Mouse (Mus musculus) urinary bladder, adult 18-20 months (tissue): ENCODE measurements at regions not wholly inside any gene's neighbourhood (a gene's known extent, or its start where the extent isn't known, plus 50 kb on each side); places are given as distances from the start of the nearest gene placed in this dataset.

Source experiments
- DNase-seq, 2 experiments: peaks; one replicate each; pipeline ENCODE4 v3.0.0; 2022; ENCODE audit warnings: low spot score in 2 of 2, mixed read lengths in 2 of 2

DNA sequence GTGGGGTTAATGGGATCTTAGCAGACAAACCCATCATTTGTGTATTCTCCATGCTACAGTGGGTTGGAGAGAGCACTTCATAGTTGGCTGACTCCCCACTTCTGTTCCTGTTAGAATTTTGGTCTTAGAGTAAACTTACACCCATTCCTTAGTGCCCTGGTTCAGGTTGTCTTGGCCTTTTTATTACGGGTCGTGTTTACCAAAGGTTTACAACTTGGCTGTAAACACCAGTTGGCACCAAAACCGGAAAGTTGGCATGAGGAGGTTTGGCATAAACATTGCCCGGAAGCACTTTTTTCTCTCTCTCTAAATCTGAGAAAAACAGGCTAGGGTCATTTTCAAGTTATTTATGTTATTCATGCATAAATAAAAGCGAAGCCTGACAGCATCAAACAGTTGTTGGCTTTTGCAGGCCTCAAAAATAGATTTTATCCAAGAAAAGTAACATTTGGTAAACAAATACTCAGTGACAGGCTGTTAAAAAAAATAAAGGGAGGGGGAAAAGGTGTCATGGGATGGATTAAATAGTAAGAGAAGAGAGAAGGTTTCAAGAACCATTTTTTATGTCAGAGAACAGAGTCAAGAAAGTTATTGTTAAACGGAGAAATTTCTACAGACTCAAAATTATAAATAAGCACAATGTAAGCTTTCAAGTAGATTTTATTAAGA, 148.0 kb upstream of the Klf6 start:
- peak in 1 of 2 experiments; percentile 34 for DNase-seq

DNA sequence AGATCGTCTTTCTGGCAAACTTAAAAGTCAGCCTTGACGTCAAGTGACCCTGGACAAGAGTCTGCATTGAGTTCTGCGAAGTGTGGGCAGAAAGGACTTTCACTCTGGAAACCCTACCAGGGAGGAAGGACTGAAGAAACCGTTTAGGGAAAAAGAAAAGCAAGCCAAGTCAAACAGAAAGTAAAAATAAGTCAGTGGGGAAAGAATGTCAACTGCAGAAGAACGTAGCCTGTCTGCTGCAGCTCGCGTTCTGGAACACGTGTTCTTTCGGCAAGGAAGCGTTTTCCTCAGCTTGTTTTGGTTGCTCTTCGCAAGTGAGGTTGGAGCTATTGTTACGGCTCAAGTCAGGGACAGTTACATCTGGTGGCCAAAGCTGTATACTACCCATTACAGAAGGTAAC, 147.1 kb upstream of the Klf6 start:
- DNase-seq: peak; percentile 13 to 21

DNA sequence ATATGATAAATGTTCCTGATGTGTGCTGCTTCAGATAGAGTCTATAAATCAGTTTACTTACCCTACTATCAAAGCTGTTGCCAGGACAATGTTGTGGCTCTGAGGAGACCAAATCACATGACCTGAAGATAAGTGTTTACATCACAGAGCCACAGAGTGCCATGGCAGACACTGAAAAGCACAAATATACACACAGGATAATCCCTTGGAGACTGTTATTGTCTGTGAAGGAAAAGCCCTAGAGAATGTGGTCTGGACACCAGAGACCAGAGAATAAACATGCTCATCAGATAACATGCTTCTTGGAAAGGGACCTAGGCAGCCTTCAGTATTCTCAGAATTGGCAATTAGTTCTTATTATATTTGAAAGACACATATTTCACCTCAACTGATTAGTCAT, 146.5 kb upstream of the Klf6 start:
- no peak for DNase-seq

DNA sequence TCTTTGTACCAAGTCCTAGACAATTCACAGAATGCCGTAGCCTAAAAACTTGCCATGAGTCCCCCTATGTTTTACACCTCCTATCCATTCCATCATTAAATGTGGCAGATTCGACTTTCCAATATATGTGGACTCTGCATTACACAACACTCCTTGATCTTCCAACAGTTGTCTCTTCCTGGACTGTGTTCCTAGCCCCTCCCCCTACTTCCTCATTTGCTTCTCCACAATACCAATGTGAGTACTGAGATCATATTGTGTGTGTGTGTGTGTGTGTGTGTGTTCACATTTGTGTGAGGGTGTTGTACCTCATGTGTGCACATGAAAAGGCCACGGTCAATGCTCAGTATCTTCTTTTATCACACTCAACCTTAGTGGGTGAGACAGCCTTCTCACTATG, 144.5 kb upstream of the Klf6 start:
- no peak for DNase-seq

DNA sequence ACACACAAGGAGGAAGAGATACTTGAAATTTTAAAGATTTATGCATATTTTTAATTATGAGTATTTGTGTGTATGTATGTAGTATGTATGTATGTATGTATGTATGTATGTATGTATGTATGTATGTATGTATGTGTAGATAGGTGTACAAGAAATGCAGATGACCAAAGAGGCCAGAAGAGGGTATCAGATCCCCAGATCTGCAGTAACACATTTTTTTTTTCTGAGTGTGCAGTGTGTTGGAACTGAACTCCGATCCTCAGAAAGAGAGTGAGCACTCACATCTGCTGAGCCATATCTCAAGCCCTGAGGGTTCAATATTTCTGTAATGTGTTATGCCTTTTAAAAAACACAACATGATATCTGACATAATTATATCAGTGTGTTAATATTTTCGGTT, 138.0 kb upstream of the Klf6 start:
- DNase-seq: no peak

DNA sequence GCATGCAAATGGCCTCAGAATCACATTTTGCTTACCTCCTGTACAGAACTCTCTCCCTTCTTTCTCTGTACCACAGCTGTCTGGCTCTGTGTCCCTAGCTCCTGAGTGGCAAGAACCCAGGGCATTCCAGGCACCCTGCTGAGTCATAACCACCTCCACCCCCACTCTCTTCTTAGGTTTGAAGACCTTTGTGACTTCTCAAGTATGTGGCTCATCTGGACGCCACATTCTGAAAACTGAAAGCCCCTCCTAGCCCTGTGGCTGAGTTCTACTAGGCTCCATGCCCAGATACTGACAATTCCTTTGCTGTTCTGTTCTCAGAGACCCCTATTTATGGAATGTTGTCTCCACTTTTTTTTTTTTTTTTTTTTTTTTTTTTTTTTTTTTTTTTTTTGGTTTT, 136.9 kb upstream of the Klf6 start:
- DNase-seq: no peak

DNA sequence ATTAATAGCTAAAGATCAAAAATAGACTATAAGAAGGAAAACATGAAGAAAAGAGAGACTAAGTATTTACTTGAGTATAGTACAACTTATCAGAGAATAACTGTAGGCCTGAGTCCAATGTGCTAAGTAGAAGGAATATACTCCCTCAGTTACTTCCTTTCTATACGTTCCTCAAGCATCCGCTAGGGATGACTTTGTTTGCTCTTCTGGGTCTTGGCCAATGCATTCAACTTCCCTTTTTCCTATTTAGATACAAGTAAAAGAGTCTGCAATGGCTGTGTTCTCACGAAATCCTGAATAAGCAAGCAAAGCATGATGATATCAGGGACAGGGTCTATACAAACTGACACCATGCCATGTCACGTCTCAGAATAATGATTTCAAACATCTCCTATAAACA, 135.3 kb upstream of the Klf6 start:
- no peak for DNase-seq

DNA sequence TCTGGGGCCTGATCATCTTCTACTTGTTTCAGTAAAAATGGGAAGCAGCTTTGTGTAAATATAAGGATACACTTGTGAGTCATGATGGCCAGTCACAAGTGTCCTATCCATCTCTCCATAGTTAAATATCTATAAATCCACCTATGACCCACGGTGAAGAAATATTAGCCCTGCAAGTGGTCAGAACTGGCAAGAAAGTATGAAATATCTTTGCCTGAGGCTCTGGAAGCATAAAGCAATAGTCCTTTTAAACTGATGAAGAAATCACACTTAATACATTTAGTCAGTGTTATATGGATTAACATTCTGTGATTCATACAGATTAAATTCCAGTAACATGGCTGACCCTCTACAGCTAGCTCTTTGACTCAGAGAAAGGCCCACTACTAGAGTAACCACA, 134.8 kb upstream of the Klf6 start:
- DNase-seq: no peak

DNA sequence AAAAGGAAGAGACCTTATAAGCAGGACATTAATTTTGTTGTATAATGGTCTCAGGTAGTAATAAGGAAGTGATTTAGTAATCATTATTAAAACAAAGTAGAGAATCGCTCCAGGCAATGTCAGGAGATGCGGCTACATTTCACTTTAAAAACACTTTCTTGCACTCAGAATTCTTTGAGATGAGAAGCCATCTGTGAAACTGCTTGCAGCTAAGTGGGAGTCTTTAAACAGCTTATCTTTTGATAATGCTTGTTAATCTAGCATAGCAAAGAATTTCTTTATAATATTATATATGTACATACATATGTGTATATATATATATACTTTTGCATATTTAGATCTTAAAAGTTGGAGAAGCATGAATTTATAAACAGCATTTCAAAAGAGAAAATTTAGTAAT, 133.1 kb upstream of the Klf6 start:
- no peak for DNase-seq

DNA sequence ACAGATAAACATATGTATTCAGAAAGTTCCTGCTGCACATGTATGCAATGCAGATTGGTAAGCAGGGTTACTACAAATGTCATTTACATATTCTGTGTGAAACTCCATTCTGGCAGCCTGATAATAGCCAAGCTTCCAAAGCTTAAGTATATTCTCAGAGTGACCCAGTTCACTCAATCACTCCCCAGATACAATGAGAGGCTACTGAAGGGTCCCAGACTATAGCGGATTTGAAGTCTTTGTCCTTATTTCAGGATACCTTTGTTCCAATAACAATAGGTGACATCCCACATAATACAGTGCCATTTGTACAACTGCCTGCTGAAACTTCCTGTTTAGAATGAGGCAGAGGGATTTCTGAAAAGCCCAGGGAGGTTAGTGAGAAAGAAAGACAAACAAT, 132.5 kb upstream of the Klf6 start:
- DNase-seq: no peak

DNA sequence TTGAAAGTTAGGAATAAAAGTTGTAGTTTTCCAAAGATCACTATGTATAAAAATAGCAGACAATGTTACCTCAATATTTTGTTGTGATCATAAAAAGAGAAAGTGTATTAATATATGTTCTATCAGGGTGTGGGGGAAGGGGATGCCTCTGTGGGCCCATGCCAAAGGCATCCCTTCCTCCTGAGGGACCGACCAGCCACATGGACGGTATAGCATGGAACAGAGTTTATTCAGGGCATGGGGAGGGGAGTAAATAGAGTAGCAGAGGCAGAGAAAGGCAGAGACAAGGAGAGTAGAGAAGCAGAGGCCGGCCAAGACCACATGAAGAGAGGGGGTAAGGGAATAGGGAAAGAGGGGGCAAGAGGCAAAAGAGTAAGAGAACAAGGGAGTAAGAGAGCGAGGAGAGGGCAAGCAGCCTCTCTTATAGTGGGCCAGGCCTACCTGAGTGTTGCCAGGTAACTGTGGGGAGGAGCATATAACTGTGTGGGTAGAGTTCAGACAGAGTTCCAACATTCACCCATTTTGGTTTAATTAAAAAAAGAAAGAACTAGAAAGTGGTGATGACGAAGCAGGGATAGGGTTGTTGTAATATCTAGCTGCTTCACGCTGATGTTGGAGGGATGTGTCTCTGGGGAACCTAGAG, 131.7 kb upstream of the Klf6 start:
- no peak for DNase-seq

DNA sequence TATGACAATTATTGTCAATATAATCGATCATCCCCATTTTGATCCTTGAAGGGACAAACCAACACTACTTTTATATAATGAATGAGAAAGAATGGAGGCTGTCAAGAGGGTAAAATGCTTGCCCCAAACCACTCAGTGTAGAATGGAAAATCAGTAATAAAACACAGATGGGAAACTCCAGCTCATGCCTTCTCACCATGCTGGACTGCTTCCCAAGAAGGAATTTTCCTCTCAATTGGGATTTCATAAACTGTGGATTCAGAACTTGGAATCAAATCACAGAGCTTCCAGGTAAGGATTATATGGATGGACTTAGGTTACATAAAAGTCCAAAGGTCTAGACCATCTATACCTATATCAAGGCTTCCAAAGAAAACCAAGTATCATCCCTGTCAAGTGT, 129.1 kb upstream of the Klf6 start:
- no peak for DNase-seq

DNA sequence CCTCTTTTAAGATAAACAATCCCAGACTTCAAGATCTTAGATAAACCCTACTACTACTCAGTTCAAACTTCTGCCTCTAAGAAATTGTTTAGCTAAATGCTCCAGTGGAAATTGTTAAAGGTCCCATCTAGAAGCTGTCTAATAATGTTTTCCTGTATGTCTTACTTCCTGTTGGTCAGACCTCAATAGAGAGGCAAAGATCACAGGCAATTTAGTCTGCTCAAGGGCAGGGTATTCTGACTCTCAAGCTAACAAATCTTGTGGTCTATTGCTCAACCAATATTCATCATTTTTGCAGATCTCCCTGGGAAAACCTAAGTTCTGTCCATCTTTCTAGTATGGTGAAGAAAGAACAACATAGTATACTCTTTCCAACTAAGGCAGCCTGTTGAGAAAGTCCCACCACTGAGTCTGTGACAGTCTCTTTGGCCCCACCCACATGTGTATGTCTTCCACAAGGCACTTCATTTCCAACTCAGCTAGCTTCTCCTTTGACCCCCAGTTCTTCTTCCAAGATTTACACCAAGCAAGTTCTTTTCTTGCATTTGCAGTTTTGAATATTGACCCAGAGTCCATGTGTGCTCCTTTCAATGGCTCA, 126.2 kb upstream of the Klf6 start:
- no peak for DNase-seq

DNA sequence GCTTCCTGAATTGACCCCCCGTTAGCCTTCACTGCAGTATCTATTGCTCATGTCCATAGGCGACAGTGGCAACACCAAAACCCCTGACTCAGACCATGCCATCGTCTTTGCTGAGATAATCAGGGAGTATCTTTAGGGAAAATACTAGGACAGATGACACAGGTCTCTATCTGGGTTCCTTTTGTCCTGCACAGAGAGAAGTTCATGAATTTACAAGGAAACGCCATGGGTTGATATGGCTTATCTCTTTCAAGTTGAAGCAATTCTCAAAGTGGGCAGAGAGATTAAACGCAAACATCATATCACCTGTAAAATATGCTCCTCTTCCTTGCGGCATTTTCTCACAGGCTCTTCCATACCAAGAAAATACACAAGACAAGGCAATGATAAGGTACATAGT, 124.8 kb upstream of the Klf6 start:
- no peak for DNase-seq

DNA sequence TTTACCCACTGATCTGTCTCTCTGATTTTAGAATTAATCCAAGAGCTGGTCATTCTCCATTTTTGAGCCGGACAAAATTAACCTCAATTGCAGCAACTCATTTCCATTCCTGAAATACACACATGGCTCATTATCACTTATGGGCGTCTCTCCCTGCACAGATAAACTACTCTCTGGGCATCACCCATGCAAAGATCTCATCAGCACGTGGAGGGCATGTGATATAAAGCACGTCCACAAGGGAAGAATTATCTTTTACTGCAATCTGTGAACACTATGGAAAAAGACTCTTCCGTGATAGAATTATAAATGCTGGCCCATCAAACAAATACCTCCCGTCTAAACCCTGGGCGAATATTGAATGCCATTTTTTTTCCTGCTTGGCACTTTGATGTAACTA, 124.1 kb upstream of the Klf6 start:
- no peak for DNase-seq

DNA sequence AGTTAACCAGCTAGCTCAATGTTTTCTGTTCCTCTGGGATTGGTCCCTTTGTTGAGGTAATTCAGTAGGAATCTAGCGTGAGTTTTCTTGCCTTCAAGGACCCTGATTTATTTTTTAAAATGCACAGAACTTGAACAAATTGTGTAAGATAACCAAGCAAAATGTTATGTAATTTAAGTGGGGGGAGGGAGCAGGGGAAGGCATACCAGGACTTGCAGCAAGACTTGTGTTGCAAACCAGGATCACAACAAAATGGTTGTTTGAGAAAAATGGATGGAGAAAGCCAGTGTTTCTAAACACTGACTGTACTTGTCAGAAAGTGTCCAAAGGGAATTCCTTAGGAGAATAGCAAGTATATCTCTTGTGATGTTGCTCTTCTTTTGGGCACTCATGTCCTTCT, 120.5 kb upstream of the Klf6 start:
- no peak for DNase-seq

DNA sequence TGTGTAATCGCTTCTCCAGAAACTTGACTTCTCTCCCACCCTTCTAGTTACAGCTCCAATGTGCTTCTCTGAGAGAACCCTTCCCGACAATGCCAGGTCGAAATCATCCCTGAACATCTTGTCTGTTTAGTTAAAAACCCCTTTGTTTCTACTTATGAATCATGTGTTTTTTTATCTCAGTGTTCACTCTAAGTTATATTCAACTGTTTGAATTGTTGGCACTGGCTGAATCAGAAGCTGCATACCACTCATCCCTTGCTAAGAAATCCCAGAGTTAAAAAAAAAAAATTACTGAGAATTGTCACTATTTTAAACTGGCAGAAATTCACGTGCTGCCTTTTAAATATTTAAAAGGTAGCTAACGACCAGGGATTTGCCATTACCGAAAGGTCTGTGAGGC, 116.3 kb upstream of the Klf6 start:
- no peak for DNase-seq

DNA sequence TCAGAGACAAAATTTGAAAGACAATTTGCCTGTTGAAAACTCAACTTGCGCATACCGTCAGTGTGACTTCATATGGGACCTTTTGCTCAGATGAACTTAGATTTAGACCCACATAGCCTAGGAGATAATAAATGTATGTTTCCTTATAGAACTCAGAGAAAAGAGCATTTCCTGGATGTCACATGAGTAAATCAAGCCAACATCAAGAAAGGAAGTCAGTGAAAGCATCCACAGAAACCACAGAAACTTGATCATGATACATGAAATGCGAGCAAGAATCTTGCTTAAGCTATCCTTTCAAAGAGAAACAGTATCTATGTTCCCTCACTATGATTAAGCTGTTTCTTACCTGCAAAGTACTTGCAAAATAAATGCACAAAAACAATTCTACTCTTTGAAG, 104.1 kb upstream of the Klf6 start:
- no peak for DNase-seq

DNA sequence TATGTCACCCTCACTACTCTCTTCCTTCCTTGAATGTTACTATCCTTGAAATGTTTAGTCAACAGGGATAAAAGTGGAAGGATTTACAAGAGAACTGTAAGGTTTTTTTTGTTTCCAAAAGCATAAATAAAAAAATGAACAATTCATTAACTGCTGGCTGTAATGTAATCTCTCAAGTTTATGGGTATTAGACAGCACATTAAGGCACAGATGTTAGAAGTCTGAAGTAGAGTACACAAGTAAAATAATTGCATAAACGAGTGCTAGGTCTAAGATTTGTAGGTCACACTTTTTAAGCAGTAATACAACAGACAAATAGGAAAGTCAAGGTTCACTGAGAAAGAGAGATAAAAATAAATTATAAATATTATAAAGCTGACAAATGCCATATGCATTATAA, 103.3 kb upstream of the Klf6 start:
- DNase-seq: no peak

DNA sequence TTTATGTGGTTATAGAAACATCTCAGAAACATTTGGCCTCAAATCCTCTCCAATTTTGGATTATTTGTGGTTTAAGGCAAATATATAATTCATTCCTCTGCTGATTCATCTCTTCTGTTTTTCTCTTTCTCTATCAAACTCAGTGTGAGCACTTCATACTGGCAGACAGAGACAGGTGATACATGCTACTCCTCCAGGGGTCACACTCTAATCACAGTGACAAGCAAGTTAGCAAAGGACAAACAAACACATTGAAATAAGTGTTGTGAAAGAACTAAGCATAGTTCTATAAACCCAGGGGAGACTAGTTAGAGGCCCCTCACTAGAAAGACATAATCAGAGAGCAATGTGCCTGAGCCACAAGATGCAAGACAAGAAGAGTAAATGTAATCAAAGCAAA, 101.3 kb upstream of the Klf6 start:
- no peak for DNase-seq

DNA sequence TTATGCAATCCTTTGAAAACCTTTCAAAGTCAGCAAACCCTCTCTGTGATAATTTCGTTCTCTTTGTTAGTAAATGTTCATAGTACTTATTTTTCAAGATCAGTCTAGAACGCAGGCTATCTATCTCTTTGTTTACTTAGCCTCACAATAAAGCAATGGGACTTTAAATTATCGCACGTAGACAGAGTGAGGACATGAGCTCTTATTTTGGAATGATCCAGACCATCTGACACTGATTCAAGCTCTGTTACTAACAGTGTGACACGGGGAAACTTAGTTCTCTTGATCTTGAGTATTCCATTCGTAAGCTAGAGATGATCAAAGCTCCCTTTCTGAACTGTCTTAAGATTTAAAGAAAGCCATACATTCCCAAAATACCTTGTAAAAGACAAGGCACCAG, 94.9 kb upstream of the Klf6 start:
- DNase-seq: no peak

DNA sequence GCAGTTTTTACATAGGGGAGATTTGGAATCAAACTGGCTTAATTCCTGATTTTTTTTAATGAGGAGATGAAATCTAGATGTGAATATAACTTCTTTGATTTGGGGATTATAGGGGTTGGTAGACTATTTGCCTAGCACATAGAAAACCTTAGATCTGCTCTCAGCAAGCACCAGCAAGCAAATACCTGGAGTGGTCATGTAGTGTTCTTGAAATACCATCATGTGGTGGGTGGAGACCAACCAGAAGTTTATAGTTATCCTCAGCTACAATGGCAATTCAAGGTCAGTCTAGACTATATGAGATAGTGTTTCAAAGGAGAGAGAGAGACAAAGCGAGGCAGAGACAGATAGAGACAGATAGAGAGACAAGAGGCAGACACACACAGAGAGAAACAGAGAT, 94.1 kb upstream of the Klf6 start:
- DNase-seq: no peak

DNA sequence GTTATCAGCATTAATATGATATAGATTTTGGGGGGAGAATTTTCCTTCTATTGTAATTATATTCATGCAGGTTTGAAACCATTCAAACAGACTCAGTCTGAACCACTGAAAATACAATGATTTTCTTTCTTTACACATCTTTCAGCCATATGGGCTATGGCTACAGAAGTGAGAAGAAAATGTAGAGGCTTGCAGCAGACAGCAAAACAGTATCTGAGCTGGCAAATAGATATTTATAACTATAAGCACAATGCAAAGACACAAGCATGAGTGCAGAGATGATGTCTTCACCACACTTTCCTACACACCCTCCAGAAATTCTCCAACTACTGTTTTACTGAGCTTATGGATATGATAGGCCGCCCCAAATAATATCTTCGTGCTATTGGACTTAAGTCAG, 92.6 kb upstream of the Klf6 start:
- no peak for DNase-seq
